In the genomic region with DNA sequence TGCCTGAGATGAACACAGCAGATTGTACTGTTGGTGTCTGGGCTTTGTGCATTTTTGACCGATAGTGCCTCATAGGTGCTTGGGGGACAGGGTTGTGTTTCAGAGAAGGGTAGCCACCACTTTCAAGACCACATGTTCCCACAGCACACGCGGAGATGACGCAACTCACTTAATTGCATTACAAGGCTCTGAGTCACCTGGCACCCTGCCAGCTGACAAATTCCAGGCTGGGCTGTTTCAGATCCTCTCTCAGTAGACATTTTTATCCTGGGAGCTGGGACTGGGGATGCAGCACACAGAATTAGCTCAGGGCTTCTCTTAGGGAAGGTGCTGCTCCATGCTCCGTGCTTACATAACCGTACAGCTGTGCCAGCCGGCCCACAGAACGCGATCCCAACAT, we compare ENCODE assay signal across 8 mouse cellular contexts.
DNase-seq lines count a peak whose midpoint lies in the region; ATAC-seq and TF ChIP-seq lines count a peak whose summit lies in the region.

No protein-coding gene starts in this region.

- H3K79me2 ChIP-seq in liver, adult 2 months (ENCODE audit: control insufficient read depth, insufficient read depth, low read length), result no peaks in the 10 kb centered on the region

- H3K9me3 ChIP-seq in midbrain, embryonic 10.5 days (replicated peaks), result 0 out of 2 replicates have a peak, but pooled peaks cover 6% of the 10 kb centered on the region
- no peaks in the 10 kb centered on the region; the same call in 1 of the 2 replicates for H3K9me3 ChIP-seq in midbrain, embryonic 13.5 days

- TF ChIP-seq CTCF in liver, adult 2 months (IDR thresholded peaks at IDR 0.05; ENCODE audit: low read depth, low read length), result no peak

- H3K9ac ChIP-seq in midbrain, embryonic 13.5 days (replicated peaks), result no peak overlapping the region
- H3K9ac ChIP-seq in liver, adult 2 months (ENCODE audit: low read depth, low read length), result no peak overlapping the region

- no peak for TF ChIP-seq POLR2A in liver, adult 2 months (IDR thresholded peaks at IDR 0.05; ENCODE audit: extremely low read depth, insufficient read depth, low read length)

- H3K27me3 ChIP-seq in midbrain, embryonic 10.5 days (ENCODE audit: low read depth, poor library complexity, severe bottlenecking), result no peaks in the 10 kb centered on the region
- H3K27me3 ChIP-seq in midbrain, embryonic 13.5 days, result no peaks in the 10 kb centered on the region
- H3K27me3 ChIP-seq in liver, adult 2 months (ENCODE audit: control insufficient read depth, insufficient read depth, low read length), result no peaks in the 10 kb centered on the region

- no peak for DNase-seq in midbrain, embryonic 10.5 days (ENCODE audit: low spot score)
- DNase-seq in fat pad, adult 2 months (ENCODE audit: extremely low read depth, low read depth, low spot score), result peak; percentile 11
- peak; percentile 69 to 82 for DNase-seq in heart, adult 9 months (ENCODE audit: low spot score in 2 of 2)
- peak; percentile 84 for DNase-seq in kidney, postnatal 14 days
- DNase-seq in liver, adult 2 months (ENCODE audit: extremely low read depth, low read depth, low spot score), result peak; percentile 49
- DNase-seq in ovary, postnatal 14 days (ENCODE audit: low spot score), result peak; percentile 34

- no peak for ATAC-seq in midbrain, embryonic 13.5 days
- ATAC-seq in activated CD4-positive, CD25-positive, alpha-beta regulatory T cell, adult 4 months, result no peak

- no peak overlapping the region for H3K4me3 ChIP-seq in midbrain, embryonic 10.5 days
- no peak overlapping the region for H3K4me3 ChIP-seq in midbrain, embryonic 13.5 days (replicated peaks)
- no peak overlapping the region for H3K4me3 ChIP-seq in liver, adult 2 months (ENCODE audit: insufficient read depth, low read depth, low read length)

- H3K4me1 ChIP-seq in midbrain, embryonic 10.5 days, result peaks cover 25% of the 10 kb centered on the region
- H3K4me1 ChIP-seq in midbrain, embryonic 13.5 days (replicated peaks), result peaks cover 17% of the 10 kb centered on the region
- H3K4me1 ChIP-seq in liver, adult 2 months (ENCODE audit: control insufficient read depth, insufficient read depth, low read length), result no peaks in the 10 kb centered on the region

- H3K4me2 ChIP-seq in midbrain, embryonic 13.5 days (replicated peaks), result no peak overlapping the region

- WGBS in midbrain, embryonic 10.5 days, result 87% methylated on average over 9 of the region's 9 CpGs
- 60% methylated on average over 9 of the region's 9 CpGs for WGBS in midbrain, embryonic 13.5 days
- WGBS in liver, adult 2 months, result 52% methylated on average over 9 of the region's 9 CpGs

- H3K27ac ChIP-seq in midbrain, embryonic 10.5 days (replicated peaks), result peak overlapping the region; percentile 43; the same call in 1 of the 2 replicates
- H3K27ac ChIP-seq in midbrain, embryonic 13.5 days, result no peak overlapping the region
- no peak overlapping the region for H3K27ac ChIP-seq in liver, adult 2 months (replicated peaks; ENCODE audit: insufficient read depth, low read depth, low read length)

- no peaks in the 10 kb centered on the region for H3K36me3 ChIP-seq in midbrain, embryonic 10.5 days
- no peaks in the 10 kb centered on the region for H3K36me3 ChIP-seq in midbrain, embryonic 13.5 days
- H3K36me3 ChIP-seq in liver, adult 2 months (ENCODE audit: control insufficient read depth, insufficient read depth, low read length), result no peaks in the 10 kb centered on the region
